Mouse (Mus musculus) granulocyte monocyte progenitor cell, adult 5-6 weeks (primary cell): Measurements from ENCODE around the gene Ints11. TPM values are rescaled to one million over a fixed set of nuclear protein-coding genes. Genes with fewer than 3 reads are reported as not detected.

Experiments
- ATAC-seq: replicated peaks from 2 replicates; pipeline ENCODE4 v1.8.0; 2016; ENCODE audit warnings: mild to moderate bottlenecking, moderate TSS enrichment, inconsistent platforms; ENCODE audit not compliant: poor library complexity, severe bottlenecking
- total RNA-seq, 2 experiments: library from RNA; stranded (forward) in 1 of 2; stranded (reverse) in 1 of 2; fragments of 200-712, 200-1000 nt in 1 of 2; fragments of >200 nt in 1 of 2; fragmentation: Nextera tagmentation in 1 of 2; gene quantifications; 2 replicates each; pipeline ENCODE4 v1.2.3; 2014 to 2017

Gene Ints11
- total RNA-seq, 2 experiments from 2014 or later: 37.9 to 64.7 TPM

- peak; percentile 12 for ATAC-seq
Measured at GRCm38 (mm10) chr4:155891011-155891471, 21.7 kb downstream of the Ints11 start.

- ATAC-seq: peak; percentile 67
Measured at GRCm38 (mm10) chr4:155891551-155892001, 22.2 kb downstream of the Ints11 start, which contains the start of the genes Pusl1 and Acap3. Gene Pusl1, minus strand, starts transcription at chr4:155891781. Gene Acap3, plus strand, starts transcription at chr4:155891822.

GRCm38 (mm10) chr4:155892017-155892416, 22.7 kb downstream of the Ints11 start:
- ATAC-seq: peak; percentile 61

DNA sequence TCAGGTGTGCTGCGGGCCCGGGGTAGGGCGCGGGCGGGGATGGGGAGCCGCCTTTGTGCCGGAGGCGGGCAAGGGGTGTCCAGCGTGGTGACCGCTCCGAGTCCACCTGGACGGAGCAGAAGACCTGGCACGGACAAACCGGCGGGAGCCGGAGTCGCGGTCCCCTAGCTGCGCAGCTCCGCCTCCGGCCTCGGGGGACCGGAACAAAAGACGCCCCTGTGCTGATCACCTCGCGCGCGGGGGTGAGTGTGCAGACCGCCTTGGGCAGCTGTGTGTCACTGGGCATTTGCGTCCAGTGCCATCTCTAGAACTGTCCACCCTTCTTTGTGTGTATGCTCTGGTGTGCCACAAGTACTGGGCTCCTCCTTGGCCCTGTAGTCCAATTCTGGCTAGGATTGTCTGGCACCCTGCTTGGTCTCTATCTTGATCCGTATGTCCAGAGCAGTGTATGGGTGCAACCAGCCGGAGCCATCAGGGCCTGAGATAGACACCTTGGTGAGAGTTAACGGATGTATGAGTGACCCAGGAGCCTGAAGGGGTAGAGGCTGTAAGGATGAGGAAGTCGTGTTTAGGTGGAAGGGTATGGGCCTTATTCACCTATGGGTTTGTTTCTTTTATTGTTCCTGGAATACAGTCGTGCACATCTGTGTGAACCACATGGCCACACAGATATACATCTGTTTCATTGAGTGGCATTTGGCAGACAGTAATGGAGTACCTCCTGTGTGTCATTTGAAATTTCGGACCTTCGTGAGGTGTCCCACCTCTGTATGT, 23.3 kb downstream of the Ints11 start:
- peak; percentile 10; the same call in 1 of the 2 replicates for ATAC-seq

DNA sequence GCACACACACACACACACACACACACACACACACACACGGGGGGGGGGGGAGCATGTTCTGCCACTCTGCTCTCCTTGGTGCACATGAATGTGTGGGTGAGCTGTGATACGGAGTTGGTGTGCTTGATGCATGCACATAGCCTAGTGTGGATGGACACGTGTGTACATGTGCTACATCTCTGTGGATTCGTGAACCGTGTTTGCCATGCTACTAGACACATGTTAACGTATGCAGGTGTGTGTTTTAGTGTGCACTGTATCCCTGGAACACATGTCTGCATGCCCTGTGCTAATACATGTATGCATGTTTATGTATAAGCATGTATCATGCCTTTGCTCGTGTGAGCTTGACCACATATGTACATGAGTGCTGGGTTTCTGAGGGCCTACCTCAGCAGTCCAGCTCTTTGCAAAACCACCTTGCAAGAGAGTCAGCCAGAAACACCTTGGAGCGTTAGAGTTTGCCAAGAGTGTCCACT, 23.9 kb downstream of the Ints11 start:
- no peak for ATAC-seq

DNA sequence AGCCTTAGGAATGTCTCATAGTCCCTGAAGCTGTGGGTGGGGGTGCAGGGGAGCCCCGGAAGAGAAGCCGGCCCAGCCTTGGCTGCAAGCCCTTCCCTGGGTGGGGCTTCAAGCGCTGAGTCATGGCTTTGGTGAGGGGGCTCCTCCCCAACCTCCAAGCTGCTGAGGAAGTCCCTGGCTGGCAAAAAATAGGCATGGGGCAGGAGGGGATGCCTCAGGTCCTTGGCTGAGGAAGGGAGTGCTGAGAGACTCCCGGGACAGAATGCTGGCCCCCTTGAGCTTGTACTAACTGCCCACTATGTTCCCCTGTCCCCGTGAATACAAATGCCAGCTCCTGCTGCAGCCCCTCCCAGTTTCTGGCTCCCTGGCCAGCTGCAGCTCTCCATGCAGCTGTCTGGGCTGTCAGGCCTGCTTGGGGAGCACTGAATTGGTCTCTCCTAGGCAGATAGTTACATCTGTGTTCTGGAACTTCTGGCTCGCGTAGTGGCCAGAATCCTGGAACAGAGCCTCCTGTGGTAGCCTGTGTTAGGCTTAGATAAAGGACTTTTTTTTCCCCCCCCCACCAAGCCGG, 25.1 kb downstream of the Ints11 start:
- peak; percentile 50 for ATAC-seq

- no peak for ATAC-seq
Measured at GRCm38 (mm10) chr4:155895216-155895615, 25.9 kb downstream of the Ints11 start.

DNA sequence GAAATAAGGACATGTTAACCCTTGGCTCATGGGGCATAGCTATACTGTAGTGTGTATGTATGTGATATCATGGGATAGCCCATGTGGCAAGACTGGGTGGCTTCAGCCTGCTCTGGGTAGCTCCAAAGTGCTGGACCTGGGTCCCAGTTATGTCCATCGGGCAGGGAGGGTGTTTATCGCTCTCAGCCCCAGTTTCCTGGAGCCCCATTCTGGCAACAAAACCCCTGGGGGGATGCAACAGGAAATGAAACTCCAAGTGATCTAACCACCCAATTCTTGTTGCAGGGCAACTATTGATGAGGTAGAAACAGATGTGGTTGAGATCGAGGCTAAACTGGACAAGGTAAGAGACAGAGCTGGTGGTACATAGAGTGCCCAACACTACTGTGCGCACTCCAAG, 26.5 kb downstream of the Ints11 start:
- no peak for ATAC-seq

GRCm38 (mm10) chr4:155896461-155896860, 27.1 kb downstream of the Ints11 start:
- ATAC-seq: no peak

DNA sequence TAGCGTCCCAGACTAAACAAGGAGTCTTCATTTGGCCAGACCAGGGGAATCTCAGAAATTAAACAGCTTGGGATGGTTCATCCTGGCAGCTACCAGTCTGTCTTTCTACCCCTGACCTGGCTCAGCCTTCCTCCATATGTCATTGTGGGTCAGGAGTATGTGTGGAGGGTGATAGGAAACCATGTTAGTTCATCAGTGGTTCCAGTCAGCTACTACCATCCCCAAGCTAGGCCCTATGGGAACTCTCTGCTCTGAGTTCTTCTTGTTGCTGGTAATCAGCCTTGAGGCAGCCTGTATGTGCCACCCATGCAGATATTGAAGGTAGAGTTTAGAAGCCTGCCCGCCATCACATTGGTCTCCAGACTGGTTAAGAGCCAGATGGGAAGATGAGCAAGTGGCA, 29.0 kb downstream of the Ints11 start:
- ATAC-seq: no peak

DNA sequence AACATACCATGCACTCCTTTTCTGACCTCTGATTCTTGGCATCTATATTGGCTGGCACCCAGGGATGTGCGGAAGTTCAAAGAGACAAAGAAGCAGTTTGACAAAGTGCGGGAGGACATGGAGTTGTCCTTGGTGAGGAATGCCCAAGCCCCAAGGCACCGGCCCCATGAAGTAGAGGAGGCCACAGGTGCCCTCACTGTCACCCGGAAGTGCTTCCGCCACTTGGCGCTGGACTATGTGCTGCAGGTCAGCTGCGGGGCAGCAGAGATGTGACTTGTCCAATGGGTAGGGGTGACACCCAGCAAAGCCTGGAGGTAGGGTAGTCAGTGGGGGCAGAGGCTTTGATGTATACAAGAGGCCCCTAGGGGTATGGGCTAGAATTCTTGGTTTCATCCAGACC, 30.0 kb downstream of the Ints11 start:
- ATAC-seq: no peak

GRCm38 (mm10) chr4:155901205-155901604, 31.9 kb downstream of the Ints11 start:
- ATAC-seq: no peak

DNA sequence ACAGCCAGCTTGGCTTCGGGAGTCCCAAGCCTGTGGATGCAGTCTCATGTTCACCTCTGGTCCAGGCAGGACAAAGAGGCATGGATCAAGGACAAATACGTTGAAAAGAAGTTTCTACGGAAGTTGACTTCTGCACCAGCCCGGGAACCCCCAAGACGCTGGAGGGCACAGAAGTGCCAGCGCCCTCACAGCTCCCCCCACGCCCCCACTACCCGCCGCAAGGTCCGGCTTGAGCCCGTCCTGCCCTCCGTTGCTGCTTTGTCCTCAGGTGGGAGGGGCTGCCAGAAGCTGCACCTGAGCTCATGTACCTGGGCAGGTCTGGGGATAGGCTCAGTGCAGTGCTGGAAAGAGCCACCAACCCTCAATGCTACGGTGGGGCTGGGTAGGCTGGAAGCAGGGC, 33.9 kb downstream of the Ints11 start:
- no peak for ATAC-seq

DNA sequence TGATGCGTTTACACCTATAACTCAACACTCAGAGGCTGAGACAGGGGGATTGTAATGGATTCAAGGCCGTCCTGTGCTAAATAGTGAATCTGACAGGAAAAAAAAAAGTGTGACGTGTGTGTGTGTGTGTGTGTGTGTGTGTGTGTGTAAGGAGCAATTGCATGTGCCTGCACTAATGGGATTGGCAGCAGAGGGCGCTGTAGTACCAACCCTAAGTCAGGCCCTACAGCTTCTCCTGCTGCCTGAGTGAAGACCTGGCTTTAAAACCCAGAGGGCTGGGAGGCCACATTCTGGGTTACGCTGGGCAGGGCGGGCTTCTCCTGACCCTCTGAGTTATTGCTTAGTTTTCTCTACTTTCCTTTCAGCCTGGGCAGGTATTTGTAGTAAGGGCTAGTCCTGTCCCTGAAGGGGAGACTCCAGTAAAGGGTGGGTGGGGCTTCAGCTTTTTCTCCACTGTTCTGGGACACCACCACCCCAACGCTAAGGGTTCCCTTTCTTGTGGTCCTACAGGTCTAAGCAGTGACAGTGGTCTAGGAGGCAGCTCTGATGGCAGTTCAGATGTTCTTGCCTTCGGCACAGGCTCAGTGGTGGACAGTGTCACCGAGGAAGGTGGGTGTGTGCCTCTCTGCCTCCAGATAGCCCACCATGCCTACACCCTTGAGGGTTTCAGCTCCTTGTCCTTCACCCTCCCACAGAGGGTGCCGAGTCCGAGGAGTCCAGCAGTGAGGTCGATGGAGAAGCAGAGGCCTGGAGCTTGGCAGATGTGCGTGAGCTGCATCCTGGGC, 35.2 kb downstream of the Ints11 start:
- ATAC-seq: peak; percentile 40; the same call in 1 of the 2 replicates

DNA sequence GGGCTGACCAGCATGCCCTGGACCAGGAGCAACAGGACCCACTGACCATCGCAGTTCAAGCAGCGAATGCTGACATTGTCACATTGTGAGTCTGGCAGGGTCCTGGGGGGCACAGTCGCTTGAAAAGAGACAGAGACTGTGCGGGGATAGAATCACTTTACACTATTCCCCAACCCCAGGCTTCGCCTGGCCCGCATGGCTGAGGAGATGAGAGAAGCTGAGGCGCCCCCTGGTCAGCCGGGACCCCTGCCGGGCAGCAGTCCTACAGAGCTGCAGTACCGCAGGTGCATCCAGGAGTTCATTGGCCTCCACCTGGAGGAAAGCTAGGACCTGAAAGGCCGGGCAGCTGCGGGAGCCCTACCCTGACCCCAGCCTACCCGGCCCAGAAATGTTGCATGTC, 36.3 kb downstream of the Ints11 start:
- no peak for ATAC-seq

GRCm38 (mm10) chr4:155906125-155906524, 36.8 kb downstream of the Ints11 start:
- no peak for ATAC-seq

DNA sequence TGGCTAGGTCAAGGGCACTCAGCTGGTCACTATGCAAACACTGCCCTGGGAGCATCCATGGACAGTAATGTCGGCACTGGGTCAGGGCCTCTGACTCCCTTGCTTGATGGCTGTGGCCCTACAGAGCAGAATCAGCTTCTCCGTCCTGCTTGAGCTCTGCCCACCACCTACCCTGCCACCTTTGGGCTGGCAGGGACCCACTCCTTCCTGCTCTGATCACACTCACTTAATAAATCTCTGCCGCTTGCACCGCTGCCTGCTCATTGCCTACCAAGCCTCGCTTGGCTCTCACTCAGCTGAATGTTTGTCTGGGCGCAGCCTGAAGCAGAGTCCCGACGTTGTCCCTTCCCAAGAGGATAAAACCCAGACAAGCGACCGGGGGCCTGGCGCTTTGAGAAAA, 37.7 kb downstream of the Ints11 start:
- ATAC-seq: no peak

- ATAC-seq: no peak
Measured at GRCm38 (mm10) chr4:155908281-155908680, 38.9 kb downstream of the Ints11 start.

DNA sequence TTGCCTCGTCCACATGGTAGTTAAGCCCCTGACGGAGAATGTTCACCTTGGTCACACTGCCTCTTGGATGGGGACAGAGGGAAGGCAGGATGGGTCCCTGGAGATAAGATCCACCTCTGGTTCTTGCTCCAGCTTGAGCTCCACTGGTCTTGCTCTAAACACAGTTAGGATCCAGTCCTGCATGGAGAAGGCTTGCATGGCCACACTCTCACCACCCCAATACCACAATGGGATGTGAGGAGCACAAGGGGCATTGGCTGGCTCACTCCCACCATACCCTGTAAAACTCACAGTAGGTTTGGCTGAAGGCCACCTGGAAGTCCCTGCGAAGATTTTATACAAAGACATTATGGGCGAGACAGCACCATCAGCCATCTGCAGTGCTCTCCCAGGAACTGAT, 39.4 kb downstream of the Ints11 start:
- no peak for ATAC-seq

GRCm38 (mm10) chr4:155932031-155932430, 62.7 kb downstream of the Ints11 start:
- ATAC-seq: no peak
